Mouse (Mus musculus) MEL-GATA-1-ER (cell line): ENCODE measurements around the gene Zfp750.
A peak's percentile ranks its signal among the peaks of the same experiment; 100 is the strongest.

Experiments
- DNase-seq: peaks from one replicate; pipeline ENCODE4 v3.0.0-alpha.2; 2012; ENCODE audit warnings: low read depth; ENCODE audit errors: extremely low read depth

The Zfp750 gene

DNA sequence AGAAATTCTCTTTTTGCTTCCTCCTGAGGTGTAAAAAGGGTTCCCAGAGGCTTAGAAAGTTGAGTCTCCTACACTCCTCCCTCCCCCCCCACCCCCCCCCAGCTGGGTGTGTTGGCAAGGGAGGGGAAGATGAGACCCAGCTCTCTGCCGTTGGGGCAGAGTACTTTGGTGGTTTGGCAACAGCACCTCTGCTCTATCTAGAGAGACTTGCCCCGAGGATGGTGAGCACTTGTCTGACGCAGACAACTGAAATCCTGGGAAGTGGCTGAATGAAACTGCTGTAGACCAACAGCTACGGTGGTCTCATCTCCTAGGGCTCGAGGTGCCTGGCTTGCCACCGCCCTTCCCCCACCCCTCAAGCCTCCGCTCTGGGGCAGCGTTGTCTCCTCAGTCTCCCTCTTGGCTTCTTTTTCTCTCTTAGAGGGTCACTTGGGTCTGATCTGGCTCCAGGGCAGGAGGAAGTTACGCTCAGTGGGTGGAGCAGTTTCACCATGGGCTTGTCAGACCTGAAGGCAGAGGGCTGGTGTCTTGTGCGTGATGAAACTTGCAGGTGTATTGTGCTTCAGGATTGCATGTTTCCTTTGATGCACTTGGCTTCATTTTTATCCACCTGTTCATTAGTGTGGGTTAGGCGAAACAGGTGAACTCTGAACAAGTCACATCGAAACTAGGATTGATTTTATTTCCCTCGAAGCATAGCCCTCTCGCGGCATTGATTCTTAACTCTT, 39.5 kb downstream of the Zfp750 start:
- DNase-seq = no peak

DNA sequence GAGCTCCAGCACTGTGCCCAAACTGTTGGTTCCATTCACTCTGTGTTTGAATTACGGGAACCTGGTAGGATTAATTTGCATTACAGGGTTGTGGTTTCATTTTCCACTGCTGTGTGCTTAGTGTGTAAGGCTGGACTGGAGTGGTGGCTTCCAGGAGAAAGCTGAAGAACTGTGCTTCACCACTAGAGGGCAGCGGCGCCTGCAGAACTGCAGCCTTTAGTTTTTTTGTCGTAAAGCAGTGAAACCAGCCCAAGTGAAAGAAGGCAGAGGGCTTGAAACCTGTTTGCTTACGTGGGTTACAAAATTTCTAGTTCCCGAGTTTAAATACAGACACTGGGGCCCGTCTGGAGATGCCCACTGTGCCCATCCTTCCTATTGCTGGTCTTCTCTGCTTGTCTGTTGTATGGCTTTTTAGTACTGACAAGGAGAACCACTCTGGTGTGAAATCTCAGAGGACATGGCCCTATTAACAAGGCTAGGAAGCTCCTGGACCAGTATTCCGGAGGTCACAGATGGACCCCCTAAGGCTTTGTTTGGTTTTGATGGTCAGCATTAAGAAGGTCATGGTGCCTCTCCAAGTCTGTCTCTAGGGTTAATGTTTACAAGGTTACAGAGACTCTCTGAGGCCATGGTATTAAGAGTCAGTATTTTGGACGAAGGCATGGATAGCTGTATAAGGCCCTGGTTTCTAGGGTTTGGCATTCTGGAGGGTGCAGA, 43.3 kb downstream of the Zfp750 start:
- peak; percentile 33 for DNase-seq

DNA sequence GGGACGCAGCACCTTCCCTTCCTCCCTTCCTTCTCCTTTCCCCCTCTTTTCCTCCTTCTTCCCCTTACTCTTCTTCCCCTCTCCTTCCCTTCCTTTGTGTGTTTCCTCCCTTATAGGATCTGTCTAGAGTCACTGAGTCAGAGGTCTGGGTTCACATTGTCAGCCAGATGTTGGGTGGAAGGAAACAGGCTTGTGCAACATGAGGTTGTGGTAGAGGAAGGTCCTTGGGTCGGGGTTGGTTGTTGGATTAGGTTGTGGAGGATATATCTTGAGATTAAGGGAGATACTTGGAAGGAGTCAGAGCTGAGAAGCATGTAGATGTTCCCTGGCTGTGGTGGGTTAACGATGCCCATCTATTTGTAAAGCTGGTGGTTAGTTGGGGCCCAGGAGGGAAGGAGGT, 44.3 kb downstream of the Zfp750 start:
- DNase-seq = no peak

DNA sequence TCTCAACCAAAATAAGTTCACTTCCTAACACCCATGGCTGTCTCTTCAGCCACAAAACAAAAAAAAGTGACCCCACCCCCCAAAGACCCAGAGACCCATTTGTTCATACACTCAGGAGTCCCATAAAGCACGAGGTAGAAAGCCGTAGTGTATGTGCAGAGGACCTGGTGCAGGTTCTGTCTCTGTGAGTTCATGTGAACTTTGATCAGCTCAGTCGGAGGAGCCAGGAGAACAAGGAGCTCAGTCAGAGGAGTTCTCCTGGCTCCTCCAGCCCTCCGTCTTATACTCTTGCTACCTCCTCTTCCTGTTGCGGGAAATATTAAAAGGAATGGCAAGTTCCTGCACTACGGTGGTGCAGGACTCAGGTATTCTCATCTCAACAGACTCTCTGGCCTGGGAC, 51.7 kb downstream of the Zfp750 start:
- DNase-seq = no peak
